Mouse (Mus musculus): Measurements from ENCODE around the gene Slc41a3.
"Not testable (repeated sequence)": the region's sequence is repeated elsewhere in the genome, so short reads cannot be mapped to it uniquely, and the experiment has no call there.

Gene Slc41a3

DNA sequence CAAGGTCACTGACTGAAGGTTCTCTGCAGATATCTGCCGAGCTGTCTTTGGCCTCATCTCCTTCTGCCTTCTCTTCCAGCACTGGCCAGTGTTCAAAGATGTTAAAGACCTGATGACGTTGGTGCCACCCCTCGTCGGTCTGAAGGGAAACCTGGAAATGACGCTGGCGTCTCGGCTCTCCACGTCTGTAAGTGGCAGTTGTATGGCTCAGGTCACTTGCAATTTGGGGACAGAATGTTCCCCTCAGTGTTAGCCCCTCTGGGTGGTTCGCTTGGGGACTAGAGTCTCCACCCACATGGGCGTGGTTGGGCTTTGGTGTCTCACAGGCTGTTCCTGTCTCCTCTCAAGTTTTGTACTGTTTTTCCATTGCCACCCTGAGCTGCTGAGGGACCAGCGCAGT lies 20.2 kb downstream of the Slc41a3 start:
- no peak for DNase-seq (ENCODE audit: low spot score)

- no peak for DNase-seq (ENCODE audit: low spot score)
These were observed 20.9 kb downstream of the Slc41a3 start for GRCm38 (mm10) chr6:90625207-90625994.

DNA sequence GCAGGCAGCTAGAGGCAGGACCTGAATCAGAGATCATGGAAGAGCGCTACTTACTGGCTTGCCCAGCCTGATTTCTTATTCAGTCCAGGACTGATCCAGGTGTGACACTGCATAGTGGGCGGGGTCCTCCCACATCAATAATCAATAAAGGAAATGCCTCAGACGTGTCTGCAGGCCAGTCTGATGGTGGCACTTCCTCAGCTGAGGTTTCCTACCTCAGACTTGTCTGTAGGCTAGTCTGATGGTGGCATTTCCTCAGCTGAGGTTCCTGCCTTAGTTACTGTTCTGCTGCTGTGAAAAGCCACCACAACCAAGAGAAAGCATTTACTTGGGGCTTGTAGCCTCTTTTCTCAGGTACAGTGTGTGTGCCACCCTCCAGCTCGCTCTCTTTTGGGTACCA lies 23.0 kb downstream of the Slc41a3 start:
- no peak for DNase-seq (ENCODE audit: low spot score)

- no peak for DNase-seq (ENCODE audit: low spot score)
These were observed 25.0 kb downstream of the Slc41a3 start for GRCm38 (mm10) chr6:90629506-90629905.

- no peak for DNase-seq (ENCODE audit: low spot score)
These were observed 25.9 kb downstream of the Slc41a3 start for GRCm38 (mm10) chr6:90630427-90630826.

DNA sequence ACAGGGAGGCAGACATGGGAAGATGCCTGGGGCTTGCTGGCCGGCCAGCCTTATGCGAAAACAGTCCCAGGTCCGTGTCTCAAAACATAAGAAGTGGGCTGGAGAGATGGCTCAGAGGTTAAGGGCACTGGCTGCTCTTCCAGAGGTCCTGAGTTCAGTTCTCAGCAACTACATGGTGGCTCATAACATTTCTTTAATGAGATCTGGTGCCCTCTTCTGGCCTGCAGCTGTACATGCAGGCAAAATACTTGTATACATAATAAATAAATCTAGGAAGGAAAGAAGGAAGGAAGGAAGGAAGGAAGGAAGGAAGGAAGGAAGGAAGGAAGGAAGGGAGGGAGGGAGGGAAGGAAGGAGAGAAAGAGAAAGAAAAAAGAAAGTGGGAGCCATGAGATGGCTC lies 28.0 kb downstream of the Slc41a3 start:
- not testable (repeated sequence) for DNase-seq (ENCODE audit: low spot score)

GRCm38 (mm10) chr6:90635081-90635480 lies 30.6 kb downstream of the Slc41a3 start:
- no peak for DNase-seq (ENCODE audit: low spot score)

DNA sequence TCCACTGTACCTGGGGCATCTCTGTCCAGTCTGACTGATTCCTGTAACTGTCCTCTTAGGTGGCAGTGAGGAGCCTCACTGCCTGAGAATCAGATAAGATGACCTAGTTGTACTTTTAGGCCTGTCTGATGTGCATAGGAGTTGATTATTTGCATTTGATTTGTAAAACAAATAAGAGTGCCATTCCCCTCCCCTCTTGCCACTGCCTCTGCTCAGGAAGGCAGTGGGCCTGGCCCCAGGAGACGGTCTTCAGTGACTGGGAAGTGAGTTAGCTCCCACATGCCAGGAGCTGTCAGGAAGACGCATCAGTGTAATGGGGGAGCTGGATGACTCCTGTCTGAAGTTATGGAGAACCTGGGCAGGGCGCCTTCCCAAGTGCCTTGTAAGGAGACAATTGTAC lies 31.1 kb downstream of the Slc41a3 start:
- no peak for DNase-seq (ENCODE audit: low spot score)

GRCm38 (mm10) chr6:90643057-90643456 lies 38.5 kb downstream of the Slc41a3 start:
- no peak for DNase-seq (ENCODE audit: low spot score)

DNA sequence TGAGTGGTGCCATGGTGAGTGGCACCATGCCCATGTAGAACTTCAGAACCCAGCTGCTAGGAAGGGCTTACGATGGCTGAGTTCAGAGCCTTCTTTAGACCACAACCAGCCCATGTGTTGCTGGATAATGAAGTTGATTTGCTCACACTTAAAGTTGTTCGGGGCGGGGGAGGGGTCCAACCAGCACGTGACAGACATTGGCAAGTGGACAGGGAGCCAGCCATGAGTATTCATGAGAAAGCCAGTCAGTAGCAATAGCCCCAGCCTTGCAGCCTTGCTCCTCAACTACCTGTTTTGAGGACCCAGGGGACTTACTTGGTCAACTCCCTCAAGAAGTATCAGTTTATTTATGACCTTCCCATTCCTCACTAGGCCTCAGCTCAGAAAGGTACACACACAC lies 40.4 kb downstream of the Slc41a3 start:
- DNase-seq (ENCODE audit: low spot score): no peak

DNA sequence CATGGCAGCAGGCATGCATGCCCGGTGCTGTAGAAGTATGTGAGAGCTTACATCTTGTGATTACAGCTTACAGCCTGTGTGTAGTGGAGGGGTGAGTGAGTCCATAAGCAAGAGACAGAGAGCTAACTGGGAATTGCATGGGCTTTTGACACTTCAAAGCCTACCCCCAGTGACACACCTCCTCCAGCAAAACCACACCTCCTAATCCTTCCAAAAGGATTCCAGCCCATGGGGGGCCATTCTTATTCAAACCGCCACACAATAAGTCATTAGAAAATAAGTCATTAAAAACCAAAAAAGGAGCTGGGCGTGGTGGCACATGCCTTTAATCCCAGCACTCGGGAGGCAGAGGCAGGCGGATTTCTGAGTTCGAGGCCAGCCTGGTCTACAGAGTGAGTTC lies 43.9 kb downstream of the Slc41a3 start:
- no peak for DNase-seq (ENCODE audit: low spot score)

- DNase-seq (ENCODE audit: low spot score): no peak
These were observed 44.8 kb downstream of the Slc41a3 start for GRCm38 (mm10) chr6:90649279-90649678.

DNA sequence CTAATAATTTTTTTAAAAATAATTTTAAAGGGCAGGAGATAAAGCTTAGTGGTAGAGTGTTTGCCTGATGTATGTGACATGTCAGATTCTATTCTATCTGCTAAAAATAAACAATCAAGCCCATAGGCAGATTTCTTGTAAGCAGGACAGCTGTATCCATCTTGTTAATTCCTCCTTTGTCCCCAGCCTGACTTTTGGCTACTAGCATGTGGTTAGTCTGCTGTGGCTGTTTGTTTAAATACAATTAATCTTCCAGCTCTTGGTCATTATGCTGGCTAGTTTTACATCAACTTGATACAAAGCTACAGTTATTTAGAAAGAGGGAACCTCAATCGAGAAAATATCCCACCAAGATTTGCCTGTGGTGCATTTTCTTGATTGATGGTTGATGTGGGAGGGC lies 46.1 kb downstream of the Slc41a3 start:
- DNase-seq (ENCODE audit: low spot score): no peak

DNA sequence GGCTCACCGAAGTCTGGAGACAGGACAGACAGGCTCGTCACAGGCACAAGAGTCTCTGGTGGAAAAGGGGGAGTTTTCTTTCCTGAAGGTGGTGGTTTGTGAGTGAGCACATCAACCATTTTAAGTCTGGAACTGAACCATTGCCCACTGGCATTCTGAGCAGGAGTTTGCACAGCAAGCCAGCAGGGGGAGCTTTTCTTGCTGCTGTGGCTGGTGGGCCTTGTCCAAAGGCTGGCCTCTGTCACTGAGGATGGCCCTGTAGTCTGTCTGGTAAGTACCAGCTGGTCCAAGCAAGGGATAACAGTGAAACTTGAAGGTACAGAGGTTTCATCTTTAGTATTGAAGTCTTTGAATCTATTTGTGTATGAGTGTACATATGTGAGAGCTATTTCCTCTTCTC lies 49.2 kb downstream of the Slc41a3 start:
- DNase-seq (ENCODE audit: low spot score): peak; percentile 42

- not testable (repeated sequence) for DNase-seq (ENCODE audit: low spot score)
These were observed 51.9 kb downstream of the Slc41a3 start for GRCm38 (mm10) chr6:90656344-90656850.

- DNase-seq (ENCODE audit: low spot score): no peak
These were observed 55.4 kb downstream of the Slc41a3 start for GRCm38 (mm10) chr6:90659913-90660312.

DNA sequence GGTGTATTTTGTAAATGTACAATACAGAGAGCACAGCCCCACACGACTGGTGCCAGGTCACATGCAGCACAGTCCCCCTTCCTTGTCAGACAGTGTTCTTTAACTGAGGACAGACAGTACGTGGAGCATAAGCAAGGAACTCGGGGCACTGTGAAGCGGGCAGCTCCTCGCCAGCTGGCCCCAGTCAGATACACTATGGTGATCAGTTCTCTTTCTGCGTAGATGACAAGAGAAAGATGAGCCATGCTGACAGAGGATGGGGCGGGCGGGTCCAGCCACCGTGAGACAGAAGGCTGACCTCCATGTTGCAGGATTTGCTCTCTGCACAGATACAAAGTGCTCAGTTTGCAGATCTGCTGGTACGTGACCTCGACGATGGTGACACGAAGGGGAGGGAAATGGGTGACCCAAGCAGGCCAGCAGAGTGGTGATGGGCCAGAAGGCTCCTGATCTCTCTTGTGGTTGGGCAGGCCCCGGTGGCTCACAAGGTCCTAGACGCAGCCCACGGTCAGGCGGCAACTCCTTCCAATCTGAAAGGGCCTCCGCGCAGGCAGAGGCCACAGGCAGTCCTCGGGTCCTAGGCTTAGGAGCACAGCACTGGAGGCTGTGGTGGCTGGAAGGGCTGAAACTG lies 56.0 kb downstream of the Slc41a3 start:
- DNase-seq (ENCODE audit: low spot score): no peak

- no peak for DNase-seq (ENCODE audit: low spot score)
These were observed 56.5 kb downstream of the Slc41a3 start for GRCm38 (mm10) chr6:90661029-90661399.

- no peak for DNase-seq (ENCODE audit: low spot score)
These were observed 57.6 kb downstream of the Slc41a3 start for GRCm38 (mm10) chr6:90662148-90662547.

DNA sequence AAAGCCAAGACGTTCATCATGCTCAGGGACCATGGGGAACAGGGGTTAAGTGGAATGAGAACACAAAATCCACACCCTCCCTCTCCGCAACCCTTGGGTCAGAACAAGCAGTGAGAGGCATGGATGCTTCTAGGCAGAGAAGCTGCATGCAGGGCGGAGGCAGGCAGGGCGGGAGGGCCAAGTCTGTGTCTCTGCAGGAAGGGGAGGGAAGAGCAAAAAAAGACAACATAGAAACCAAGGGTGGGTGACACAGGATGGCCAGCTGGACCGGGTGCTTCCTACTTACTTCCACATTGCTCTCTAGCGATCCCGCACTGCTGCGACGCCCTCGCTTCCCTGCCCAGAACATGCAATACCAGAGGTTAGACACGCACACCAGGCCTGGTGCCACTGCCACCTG lies 59.2 kb downstream of the Slc41a3 start:
- no peak for DNase-seq (ENCODE audit: low spot score)

DNA sequence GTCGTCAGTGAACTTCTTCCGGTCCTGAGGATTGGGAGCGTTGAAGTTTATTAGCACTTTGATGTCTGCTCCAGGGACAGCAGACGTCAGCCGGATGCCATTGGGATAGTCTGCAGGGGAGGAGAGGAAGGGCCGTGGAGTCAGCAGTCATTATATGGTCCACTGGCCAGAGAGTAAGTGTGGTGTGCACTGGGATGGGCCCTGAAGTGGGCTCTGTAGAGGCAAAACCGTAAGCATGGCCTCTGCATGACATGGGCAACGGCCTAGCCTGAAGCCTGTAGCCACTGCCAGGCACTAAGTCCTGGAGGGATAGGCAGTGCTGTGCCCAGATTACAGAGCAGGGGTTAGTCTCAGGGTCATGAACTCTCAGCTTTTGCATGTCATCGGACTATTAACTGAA lies 64.2 kb downstream of the Slc41a3 start:
- DNase-seq (ENCODE audit: low spot score): no peak

DNA sequence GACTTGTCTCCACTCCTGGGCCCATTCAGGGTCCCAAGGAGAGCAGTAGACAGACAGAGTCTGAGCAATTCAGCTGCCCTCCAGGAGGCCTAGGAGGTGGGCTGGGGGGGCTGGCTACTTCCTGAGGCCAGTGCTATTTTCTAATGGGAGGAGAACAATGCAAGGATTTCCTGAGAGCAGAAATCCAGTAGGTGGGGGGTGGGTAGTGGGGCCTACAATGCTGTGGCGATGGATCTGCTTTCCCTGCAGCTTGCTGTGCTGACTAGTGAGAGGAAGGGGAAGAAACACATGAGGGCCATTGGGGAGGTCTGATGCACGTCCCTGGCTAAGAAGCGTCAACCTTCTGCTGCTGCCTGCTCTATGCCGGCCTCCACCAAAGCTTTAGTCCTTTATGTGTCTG lies 74.2 kb downstream of the Slc41a3 start:
- no peak for DNase-seq (ENCODE audit: low spot score)

- DNase-seq (ENCODE audit: low spot score): no peak
These were observed 75.9 kb downstream of the Slc41a3 start for GRCm38 (mm10) chr6:90680401-90680800.

Data from urinary bladder, postnatal 25 days (tissue).